Mouse (Mus musculus): ENCODE results near the gene Fam229b.
A peak's percentile ranks its signal among the peaks of the same experiment; 100 is the strongest.

Fam229b gene

DNA sequence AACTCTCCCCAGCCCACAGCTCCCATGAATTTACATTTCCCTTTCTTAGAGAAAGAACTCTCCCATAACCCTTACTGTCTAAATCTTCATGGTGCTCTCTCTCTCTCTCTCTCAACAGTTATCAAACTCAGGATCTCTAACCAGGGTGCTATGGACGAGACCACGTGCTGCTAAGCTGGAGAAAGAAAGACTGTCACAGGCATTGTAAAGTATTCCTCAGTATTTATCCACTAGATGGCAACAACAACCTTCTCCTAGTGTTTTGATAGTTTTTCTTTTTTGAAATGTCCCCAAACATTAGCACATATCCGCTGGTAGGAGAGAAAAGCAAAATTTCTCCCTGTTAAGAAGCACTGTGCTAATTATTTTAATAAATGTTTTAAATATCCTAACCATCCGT is 12.3 kb downstream of the Fam229b start:
- peak; percentile 63 for DNase-seq (ENCODE audit: low spot score)

GRCm38 (mm10) chr10:39109489-39109874 is 24.2 kb downstream of the Fam229b start:
- no peak for DNase-seq (ENCODE audit: low spot score)

- no peak for DNase-seq (ENCODE audit: low spot score)
Observed at GRCm38 (mm10) chr10:39108837-39109488, 24.8 kb downstream of the Fam229b start.

- no peak for DNase-seq (ENCODE audit: low spot score)
Observed at GRCm38 (mm10) chr10:39106935-39107334, 26.8 kb downstream of the Fam229b start.

- DNase-seq (ENCODE audit: low spot score) = no peak
Observed at GRCm38 (mm10) chr10:39106413-39106812, 27.3 kb downstream of the Fam229b start.

DNA sequence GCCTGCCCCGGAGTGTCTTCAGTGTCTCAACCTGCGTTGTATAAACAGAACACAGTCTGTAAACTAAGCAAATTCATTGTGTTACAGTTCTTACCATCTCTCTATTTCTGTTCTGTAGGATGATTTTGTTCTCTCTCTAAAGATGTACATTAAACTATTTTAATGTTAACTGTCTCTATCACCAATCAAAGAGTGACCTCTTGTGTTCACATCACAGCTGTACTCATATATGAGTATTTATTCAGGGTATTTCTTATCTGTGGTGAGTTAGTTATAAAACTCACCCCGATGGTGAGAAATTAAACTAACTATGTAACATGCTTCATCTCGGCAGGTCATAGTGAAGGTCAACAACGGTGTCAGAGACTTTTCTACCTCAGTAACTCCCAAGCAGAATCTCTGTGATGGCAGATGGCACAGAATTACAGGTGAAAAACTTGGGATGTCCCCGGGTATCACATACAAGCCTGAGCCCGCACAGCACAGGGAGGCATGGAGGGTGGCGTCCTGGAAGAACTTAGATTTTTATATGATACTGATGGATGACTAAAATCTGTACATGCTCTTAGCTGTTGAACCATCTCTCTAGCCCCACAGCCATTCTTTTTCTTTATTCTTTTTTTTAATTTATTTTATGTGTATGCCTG is 28.8 kb downstream of the Fam229b start:
- DNase-seq (ENCODE audit: low spot score) = no peak

- no peak for DNase-seq (ENCODE audit: low spot score)
Observed at GRCm38 (mm10) chr10:39098746-39099145, 35.0 kb downstream of the Fam229b start.

GRCm38 (mm10) chr10:39096981-39097380 is 36.7 kb downstream of the Fam229b start:
- DNase-seq (ENCODE audit: low spot score) = peak; percentile 78

DNA sequence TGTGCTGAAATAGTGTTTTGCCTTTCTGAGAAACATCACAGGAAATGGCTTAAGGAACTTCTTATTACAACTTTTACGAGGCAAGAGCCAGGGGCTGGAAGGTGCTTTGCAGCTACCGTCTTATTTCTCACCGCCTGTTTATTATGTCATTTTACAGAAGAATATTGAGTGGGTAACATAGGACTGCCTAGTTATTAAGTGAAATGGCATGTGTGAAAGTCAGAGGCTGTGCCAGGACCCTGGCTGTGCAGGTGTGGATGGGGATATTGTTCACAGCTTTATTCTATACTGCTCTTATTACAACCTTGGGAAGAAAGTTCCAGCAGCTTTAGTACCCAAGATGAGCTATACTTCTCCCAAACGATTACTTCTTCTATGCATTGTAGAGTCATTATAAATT is 61.7 kb downstream of the Fam229b start:
- no peak for DNase-seq (ENCODE audit: low spot score)

Data from MN1 (cell line).